Mouse (Mus musculus): ENCODE data around the gene Hdac1.

DNA sequence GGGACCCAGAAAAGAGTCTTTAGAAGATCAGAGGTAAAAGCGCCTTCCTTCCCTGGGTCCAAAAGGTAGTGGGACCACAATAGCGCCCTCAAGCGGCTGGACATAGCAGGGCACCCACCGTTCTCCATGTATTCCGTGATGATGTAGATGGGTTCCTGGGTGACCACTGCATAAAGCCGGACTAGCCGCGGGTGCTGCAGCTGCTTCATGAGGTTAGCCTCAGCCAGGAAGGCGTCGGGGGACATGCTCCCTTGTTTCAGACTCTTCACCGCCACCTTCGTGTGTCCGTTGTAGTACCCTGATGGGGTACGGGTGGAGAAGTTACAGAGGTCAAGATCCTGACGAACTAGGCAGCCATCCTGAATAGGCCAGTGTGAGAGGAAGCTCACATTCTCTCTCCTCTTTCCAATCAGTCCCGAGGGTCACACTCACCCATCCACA, 12.9 kb upstream of the Hdac1 start:
- peak; percentile 79 for TF ChIP-seq CTCF (IDR thresholded peaks at IDR 0.05; ENCODE audit: low read depth, low read length)
- TF ChIP-seq GATA1 (IDR thresholded peaks at IDR 0.05; ENCODE audit: borderline replicate concordance, low read length): no peak
- TF ChIP-seq GATA2 (IDR thresholded peaks at IDR 0.05; ENCODE audit: borderline replicate concordance, low read depth, low read length): no peak
- no peak for TF ChIP-seq TAL1 (conservative IDR thresholded peaks at IDR 0.05; ENCODE audit: low read depth, low read length)
